Mouse (Mus musculus) neural tube, postnatal 0 days (tissue): ENCODE data around the gene Mtrf1. TPM values are rescaled to one million over a fixed set of nuclear protein-coding genes. Genes with fewer than 3 reads are reported as not detected.

Experiments used
- polyA plus RNA-seq: library from polyadenylated mRNA; unstranded; fragments of >200 nt; fragmentation: Nextera tagmentation; extraction: Ambion mirVana; gene quantifications from 2 replicates; pipeline ENCODE4 v1.2.1, GENCODE M21; 2015

Mtrf1 gene
- 11.9 and 12.1 TPM in 2 replicates for polyA plus RNA-seq

DNA sequence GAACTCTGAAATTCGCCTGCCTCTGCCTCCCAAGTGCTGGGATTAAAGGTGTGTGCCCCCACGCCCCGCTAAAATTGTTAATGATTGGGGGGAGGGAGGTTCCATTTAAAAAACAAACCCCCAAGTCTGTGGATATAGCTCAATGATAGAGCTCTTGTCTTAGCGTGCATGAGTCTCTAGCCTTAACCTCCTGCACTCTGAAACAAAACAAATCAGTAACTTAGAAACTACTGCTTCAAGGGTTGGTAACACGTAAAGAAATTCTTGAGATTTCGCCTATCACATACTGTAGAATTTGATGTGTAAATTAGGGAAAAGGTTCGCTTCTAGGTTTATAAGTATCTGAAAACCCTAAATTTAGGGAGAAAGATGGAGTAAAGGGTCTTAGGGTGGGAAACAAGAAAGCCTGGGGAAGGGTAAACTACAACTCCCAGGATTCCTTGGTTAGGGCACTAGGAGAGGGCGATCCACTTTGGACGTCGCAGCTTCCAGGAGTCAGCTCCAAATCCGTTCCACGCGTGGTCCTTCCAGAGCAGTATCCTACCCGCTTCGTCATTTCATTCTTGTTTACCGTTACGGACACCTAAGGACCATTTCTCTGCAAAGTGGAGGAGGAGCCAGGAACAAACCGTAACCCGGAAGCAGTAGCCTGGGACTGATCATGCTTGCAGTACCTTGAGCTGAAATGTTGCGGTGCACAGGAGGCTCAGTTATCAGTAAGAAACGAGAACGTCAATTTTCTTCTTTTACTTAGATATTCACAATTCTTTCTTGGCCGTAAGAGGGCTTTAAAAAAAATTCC lies at the start of gene Mtrf1:
Gene Mtrf1, plus strand, starts transcription at position 452 of the 802 bp plus-strand sequence.

DNA sequence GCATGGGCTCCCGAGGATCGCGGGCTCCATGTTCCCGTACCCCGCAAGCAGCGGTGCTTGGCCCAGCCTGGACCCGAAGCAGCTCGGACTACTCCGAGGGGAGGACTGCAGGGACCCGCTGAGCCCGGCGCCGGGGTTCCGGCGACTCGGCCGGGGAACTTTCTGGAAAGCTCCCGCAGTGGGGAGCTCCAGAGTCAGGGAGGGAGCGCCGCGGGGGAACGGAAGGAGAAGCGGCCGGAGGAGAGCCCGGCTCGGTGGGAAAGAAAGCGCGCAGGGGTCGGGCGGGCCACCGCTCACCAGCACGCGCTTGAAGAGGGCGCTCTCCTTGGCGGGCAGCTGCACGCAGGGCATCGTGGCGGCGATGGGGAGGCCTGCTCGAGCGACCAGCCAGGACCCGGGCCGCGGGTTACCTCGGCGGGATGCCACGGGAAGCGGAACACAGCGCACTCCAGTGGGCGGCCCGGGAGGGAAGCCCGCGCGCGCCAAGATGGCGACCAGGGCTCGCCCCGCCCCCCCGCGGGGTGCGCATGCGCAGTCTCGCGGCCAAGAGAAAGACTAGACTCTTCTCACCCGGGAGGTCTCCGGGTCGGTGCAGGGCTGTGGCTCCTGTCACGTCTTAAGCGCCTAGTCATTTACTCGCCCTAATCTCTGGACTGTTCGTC lies 7.2 kb upstream of the Mtrf1 start, which contains the start of gene Naa16:
Gene Naa16, minus strand, starts transcription at position 514 of the 662 bp plus-strand sequence.

DNA sequence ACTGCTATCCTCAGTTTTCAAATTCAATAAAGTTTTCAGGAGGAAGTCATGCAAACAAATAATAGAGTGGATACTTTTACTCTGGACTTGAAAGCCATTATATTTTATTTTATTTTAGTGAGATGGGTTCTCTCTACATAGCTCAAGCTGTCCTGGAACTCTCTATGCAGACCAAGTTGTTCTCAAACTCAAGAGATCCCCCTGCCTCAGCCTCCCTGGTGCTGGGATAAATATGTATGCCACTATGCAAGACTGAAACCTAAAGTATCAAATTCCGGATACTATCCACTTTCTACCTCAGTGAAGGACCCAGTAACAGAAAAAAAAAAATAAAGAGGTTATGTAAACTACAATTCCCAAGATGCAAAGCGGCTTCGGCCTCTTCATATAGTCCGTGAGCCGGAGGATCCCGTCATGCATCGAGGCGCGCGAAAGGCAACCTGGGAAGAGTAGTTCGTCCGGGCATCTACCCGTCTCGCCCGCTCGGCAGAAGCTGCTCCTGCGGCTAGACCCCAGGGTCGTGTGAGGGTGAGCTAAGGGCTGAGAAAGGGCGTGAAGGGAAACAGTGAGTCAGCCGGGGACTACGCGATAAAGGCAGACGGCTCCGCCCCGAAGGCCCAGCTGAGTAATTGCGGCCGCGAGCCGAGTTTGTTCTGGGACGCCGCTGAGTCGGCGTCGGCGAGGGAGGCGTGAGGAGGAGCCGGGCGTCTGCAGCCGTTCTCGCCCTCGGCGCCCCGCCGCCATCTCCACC lies 28.6 kb downstream of the Mtrf1 start, which contains the start of gene Kbtbd7:
Gene Kbtbd7, plus strand, starts transcription at position 533 of the 751 bp plus-strand sequence.

GRCm38 (mm10) chr14:79451681-79452590 lies 54.4 kb downstream of the Mtrf1 start, which contains the start of gene Kbtbd6:
Gene Kbtbd6, plus strand, starts transcription at chr14:79451835.

Other genes with a start within 250 kb of the Mtrf1 start
- not detected in 2 replicates for gene Zfp957, start 150.4 kb upstream of the Mtrf1 start, polyA plus RNA-seq
- 64.7 and 73.2 TPM in 2 replicates for gene Rgcc, start 96.1 kb upstream of the Mtrf1 start, polyA plus RNA-seq
- gene Naa16, start 7.0 kb upstream of the Mtrf1 start, polyA plus RNA-seq: 13.2 and 13.5 TPM in 2 replicates
- gene Kbtbd7, start 28.7 kb downstream of the Mtrf1 start, polyA plus RNA-seq: 12.8 TPM in 2 replicates
- 1.2 TPM in 2 replicates for gene Kbtbd6, start 54.1 kb downstream of the Mtrf1 start, polyA plus RNA-seq
- 3.4 and 4.4 TPM in 2 replicates for gene Elf1, start 83.4 kb downstream of the Mtrf1 start, polyA plus RNA-seq
- gene Wbp4, start 83.7 kb downstream of the Mtrf1 start, polyA plus RNA-seq: 46.1 and 46.6 TPM in 2 replicates
- gene Sugt1, start 189.9 kb downstream of the Mtrf1 start, polyA plus RNA-seq: 74.9 and 87.9 TPM in 2 replicates